Mouse (Mus musculus) ES-Bruce4 (cell line): ENCODE results near the gene Ino80d.

Source experiments
- CTCF ChIP-seq: IDR thresholded peaks from one replicate; pipeline ENCODE4 v1.8.1; 2011; ENCODE audit warnings: low read depth, low read length
- POLR2A ChIP-seq: IDR thresholded peaks from one replicate; pipeline ENCODE4 v1.8.1; 2011; ENCODE audit warnings: low read length; ENCODE audit not compliant: insufficient read depth

DNA sequence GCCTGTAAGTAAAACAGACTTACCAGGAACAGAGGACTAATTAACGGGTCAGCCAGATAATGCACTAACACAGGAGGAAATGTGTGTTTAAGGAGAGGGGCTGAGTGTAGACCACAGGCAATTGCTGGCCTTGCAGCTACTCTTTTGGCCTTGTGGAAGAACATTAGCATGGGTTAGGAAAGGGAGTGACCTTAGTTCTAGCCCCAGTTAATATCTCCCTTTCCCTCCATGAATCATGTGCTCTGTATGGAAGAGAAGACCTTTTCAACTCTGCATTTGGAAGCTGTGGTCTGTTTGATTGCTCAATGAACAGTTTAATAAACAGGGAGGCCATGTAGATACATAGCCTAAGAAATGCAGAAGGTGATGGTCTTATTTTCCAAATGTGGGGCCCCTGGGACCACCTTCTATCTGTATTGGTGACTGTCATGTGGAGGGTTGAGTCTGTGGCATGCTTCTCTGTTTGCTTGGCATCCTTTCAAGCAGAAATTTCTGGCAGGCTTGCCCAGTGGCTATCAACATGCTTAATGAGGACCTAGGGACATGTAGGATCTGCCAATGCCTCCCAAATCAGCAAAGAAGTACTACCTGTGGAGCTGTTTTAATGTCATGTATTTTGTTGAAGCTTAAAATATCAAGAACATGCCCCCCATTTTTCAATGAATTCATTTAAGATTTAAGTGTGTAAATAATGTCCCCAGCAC, 157.4 kb downstream of the Ino80d start:
- no peak for TF ChIP-seq POLR2A
- TF ChIP-seq CTCF: no peak
